Mouse (Mus musculus) liver, embryonic 15.5 days (tissue): ENCODE data around the gene Olfr54. TPM values are rescaled to one million over a fixed set of nuclear protein-coding genes. Genes with fewer than 3 reads are reported as not detected.
"Not testable (repeated sequence)": the region's sequence is repeated elsewhere in the genome, so short reads cannot be mapped to it uniquely, and the experiment has no call there.

Experiments
- ATAC-seq: fragments of 200-750 bp; cut with Nextera tagmentation; 2 replicates; pipeline ENCODE4 v1.8.0; 2017; ENCODE audit warnings: moderate number of reproducible peaks, mild to moderate bottlenecking, moderate library complexity; ENCODE audit not compliant: insufficient read depth
- H3K27ac ChIP-seq: fragments of 300-500 bp; sonication (generic); replicated peaks from 2 replicates; pipeline ENCODE4 v1.5.1; 2015; ENCODE audit warnings: mild to moderate bottlenecking, inconsistent platforms
- H3K27me3 ChIP-seq: fragments of 300-500 bp; sonication (generic); 2 replicates; pipeline ENCODE4 v1.6.1; 2015; ENCODE audit warnings: mild to moderate bottlenecking, inconsistent platforms
- H3K36me3 ChIP-seq: fragments of 300-500 bp; sonication (generic); replicated peaks from 2 replicates; pipeline ENCODE4 v1.6.1; 2015; ENCODE audit warnings: moderate library complexity, mild to moderate bottlenecking, inconsistent platforms
- H3K4me1 ChIP-seq: fragments of 300-500 bp; sonication (generic); replicated peaks from 2 replicates; pipeline ENCODE4 v1.6.1; 2015; ENCODE audit warnings: inconsistent platforms
- H3K4me2 ChIP-seq: fragments of 300-500 bp; sonication (generic); 2 replicates; pipeline ENCODE4 v1.6.1; 2015; ENCODE audit warnings: moderate library complexity, mild to moderate bottlenecking, inconsistent platforms
- H3K4me3 ChIP-seq: fragments of 300-500 bp; sonication (generic); replicated peaks from 2 replicates; pipeline ENCODE4 v1.5.1; 2015; ENCODE audit warnings: mild to moderate bottlenecking, inconsistent platforms
- H3K9ac ChIP-seq: fragments of 300-500 bp; sonication (generic); 2 replicates; pipeline ENCODE4 v1.6.1; 2015; ENCODE audit warnings: moderate library complexity, mild to moderate bottlenecking, inconsistent platforms
- H3K9me3 ChIP-seq: fragments of 300-500 bp; sonication (generic); replicated peaks from 2 replicates; pipeline ENCODE4 v1.6.1; 2016; ENCODE audit warnings: inconsistent platforms
- WGBS: fragments of 180-500 bp; shearing (Covaris S2); methylation state at CpG from one replicate; pipeline ENCODE4 v1.1.7; 2015; ENCODE audit warnings: mixed read lengths; ENCODE audit not compliant: insufficient replicate concordance; 5-methylcytosine and 5-hydroxymethylcytosine counted together
- polyA plus RNA-seq: library from polyadenylated mRNA; unstranded; fragments of >200 nt; fragmentation: Nextera tagmentation; extraction: Ambion mirVana; gene quantifications from 2 replicates; pipeline ENCODE4 v1.2.1, GENCODE M21; 2015

The Olfr54 gene
- polyA plus RNA-seq, 1 experiment from 2014 or later: not detected

DNA sequence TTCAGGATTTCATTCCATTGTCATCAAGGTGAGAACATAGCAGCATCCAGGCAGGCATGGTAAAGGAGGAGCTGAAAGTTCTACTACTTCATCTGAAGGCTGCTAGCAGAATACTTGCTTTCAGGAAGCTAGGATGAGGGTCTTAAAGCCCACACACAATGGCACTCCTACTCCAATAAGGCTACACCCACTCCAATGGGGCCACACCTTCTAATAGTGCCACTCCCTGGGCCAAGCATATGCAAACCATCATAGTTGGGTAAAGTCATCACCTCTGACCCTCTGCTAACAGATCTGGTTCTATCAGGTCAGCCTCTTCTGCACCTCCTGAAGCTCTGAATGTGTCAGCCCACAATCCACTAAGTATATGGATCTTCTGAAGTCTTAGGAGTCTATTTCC is 20.1 kb downstream of the Olfr54 start:
- H3K36me3 ChIP-seq, H3K9me3 ChIP-seq, H3K27ac ChIP-seq, ATAC-seq, H3K4me3 ChIP-seq, H3K27me3 ChIP-seq, H3K4me2 ChIP-seq, H3K9ac ChIP-seq, H3K4me1 ChIP-seq: not testable (repeated sequence)

DNA sequence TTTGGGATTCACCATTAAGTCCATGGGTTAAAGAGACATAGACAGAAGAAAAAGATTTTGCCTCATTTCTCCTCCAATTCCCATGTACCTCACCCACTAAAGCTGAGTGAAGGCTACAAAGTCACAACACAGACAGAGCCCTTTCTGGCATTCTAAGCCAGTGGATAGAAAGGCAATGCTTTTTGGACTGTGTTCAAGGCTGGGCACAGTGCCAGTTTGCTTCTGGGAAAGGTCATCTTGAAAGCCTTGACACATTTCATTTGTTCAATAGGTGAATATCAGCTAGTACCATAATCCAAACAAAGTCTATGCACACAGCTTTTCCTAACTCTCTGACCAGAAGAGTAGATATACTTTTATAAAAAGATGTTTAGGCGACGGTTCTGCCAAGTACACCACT is 21.9 kb downstream of the Olfr54 start:
- Histone ChIP-seq H3K27me3 (no peaks in the 10 kb centered on the region), H3K4me1 (no peaks in the 10 kb centered on the region), H3K9me3 (no peaks in the 10 kb centered on the region), H3K27ac (no peak overlapping the region), H3K9ac (no peak overlapping the region), H3K4me3 (no peak overlapping the region), H3K4me2 (no peak overlapping the region), H3K36me3 (no peaks in the 10 kb centered on the region)
- no peak for ATAC-seq
- WGBS: 61% methylated on average over 2 of the region's 2 CpGs

DNA sequence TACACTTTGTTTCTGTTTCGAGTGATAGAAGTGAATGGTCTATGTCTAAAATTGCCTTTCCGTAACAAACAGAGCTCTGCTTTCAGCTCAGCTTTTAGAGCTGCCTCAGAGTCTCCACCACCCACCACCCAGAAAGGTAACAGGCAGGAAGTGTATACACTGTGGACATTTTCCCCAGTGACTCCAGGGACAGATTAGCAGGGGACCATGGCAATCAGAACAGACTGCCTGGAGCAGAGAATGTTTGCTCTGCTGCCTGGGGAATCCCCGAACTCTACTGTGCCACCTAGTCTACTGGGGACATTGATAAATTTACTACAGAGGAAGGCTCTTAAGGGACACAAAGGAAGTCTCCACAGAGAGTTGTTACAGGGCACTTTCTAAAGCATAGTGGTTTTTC is 30.7 kb downstream of the Olfr54 start:
- H3K9ac ChIP-seq, H3K27ac ChIP-seq, H3K9me3 ChIP-seq, H3K4me2 ChIP-seq, H3K36me3 ChIP-seq, H3K4me1 ChIP-seq, H3K27me3 ChIP-seq, ATAC-seq, H3K4me3 ChIP-seq: not testable (repeated sequence)
- 36% methylated on average over 3 of the region's 3 CpGs for WGBS

DNA sequence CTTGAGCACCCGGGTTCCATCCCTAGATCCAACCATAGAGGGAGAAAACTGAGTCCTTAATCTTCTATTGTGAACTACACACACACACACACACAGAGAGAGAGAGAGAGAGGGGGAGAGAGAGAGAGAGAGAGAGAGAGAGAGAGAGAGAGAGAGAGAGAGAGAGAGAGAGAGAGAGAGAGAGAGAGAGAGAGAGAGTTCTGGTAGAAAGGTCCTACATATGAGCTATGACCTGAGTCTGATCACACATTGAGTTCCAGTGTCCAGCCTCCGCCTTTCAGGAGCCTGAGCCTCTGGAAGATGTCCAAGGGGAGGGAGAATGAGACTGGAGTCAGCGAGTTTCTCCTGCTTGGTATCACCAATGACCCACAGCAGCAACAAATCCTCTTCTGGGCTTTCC is 33.8 kb downstream of the Olfr54 start, which contains the start of gene Olfr1375:
TSS of gene Olfr1375 (plus strand) at position 301 of the 400 bp plus-strand sequence.
- not testable (repeated sequence) for H3K4me1 ChIP-seq, H3K9me3 ChIP-seq, H3K4me3 ChIP-seq, H3K36me3 ChIP-seq, H3K9ac ChIP-seq, H3K4me2 ChIP-seq, ATAC-seq, H3K27ac ChIP-seq, H3K27me3 ChIP-seq
- WGBS: 60% methylated on average over 3 of the region's 3 CpGs

DNA sequence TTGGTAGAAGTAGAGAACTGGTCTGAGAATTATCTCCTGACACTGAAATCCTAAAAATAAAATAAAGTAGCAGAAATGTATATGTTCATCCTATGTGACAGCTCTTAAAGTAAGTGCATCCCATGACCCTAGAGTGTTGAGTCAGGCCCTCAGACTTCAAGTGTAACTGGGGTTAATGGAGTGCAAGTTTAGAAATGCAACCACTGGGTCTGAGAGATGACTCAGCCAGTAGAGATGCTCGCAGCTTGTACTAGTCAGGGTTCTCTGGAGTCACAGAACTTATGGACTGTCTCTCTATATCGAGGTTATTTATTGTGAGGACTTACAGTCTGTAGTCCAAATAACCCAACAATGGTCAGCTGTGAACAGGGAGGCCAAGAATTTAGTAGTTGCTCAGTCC is 37.6 kb downstream of the Olfr54 start:
- no peak overlapping the region for H3K9ac ChIP-seq
- no peak overlapping the region for H3K4me3 ChIP-seq
- no peak overlapping the region for H3K4me2 ChIP-seq
- H3K27me3 ChIP-seq: no peaks in the 10 kb centered on the region
- ATAC-seq: no peak
- no peak overlapping the region for H3K27ac ChIP-seq
- H3K9me3 ChIP-seq: no peaks in the 10 kb centered on the region
- no peaks in the 10 kb centered on the region for H3K36me3 ChIP-seq
- H3K4me1 ChIP-seq: no peaks in the 10 kb centered on the region
- 38% methylated on average over 2 of the region's 2 CpGs for WGBS

DNA sequence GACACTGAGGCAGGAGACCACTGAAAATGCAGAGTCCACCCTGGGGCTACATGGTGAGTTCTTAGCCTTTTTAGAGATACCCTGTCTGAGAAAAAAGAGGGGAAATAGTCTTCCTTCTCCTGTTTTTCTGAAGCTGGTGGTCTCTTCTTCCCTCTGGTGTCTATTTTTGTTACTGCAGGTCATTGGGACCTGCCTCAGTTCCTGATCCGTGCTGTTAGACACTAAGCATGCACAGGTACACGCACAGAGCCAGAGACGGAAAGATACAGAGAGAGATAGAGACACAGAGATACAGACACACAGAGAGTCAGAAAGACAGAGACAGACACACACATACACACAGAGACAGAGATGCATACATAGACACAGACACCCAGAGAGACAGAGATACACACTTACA is 39.2 kb downstream of the Olfr54 start:
- Histone ChIP-seq H3K36me3 (no peaks in the 10 kb centered on the region), H3K27ac (no peak overlapping the region), H3K9ac (no peak overlapping the region), H3K27me3 (no peaks in the 10 kb centered on the region), H3K9me3 (no peaks in the 10 kb centered on the region), H3K4me3 (no peak overlapping the region), H3K4me2 (no peak overlapping the region), H3K4me1 (no peaks in the 10 kb centered on the region)
- ATAC-seq: no peak
- WGBS: 34% methylated on average over 3 of the region's 3 CpGs

DNA sequence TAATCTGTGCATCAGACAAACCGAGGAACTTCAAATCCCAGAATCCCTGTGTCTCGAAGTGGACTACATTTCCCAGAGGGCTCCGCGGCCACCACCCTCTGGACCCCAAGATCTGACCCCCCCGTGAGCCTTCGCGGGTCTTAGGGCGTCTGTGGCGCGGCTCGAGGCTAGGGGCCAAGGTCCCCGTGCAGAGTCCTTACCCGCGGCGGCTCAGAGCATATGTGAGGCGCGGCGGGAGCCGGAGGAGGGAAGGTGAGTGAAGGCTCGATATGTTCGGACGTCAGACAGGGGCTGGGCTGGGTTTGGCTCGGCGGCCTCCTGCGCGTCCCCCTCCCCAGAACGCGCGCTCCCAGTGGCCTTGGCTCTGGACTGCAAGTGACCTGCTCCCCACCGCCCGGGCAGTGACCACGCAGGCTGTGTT is 45.1 kb downstream of the Olfr54 start, which contains the start of gene Zfp354a:
TSS of gene Zfp354a (plus strand) at position 107 of the 421 bp plus-strand sequence.
- ATAC-seq: peak; percentile 72

DNA sequence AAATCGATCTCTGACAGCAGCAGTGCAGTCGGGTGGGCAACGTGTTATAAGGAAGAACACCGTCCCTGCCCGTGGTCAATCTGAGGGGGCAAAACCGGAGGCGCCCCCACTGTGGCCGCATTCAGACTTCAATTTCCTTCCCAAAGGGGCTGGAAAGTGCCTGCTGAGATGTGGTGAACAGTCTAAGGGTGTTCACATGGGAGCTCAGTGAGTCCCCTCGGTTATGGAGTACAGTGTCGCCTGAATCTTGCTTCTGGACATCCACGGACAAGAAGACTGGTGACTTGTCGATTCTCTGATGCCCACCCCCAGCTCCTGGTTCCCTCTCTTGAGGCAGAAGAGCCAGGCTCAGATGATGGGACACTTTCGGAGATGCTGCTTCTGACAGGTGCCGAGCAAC is 45.6 kb downstream of the Olfr54 start:
- peak overlapping the region; percentile 63 for H3K4me2 ChIP-seq
- no peaks in the 10 kb centered on the region for H3K27me3 ChIP-seq
- H3K4me3 ChIP-seq: peak overlapping the region; percentile 63
- peak overlapping the region; percentile 48 for H3K9ac ChIP-seq
- 17% methylated on average over 14 of the region's 14 CpGs for WGBS
- H3K36me3 ChIP-seq: no peaks in the 10 kb centered on the region
- no peak for ATAC-seq
- peaks cover 4% of the 10 kb centered on the region; the same call in 1 of the 2 replicates for H3K4me1 ChIP-seq
- H3K9me3 ChIP-seq: no peaks in the 10 kb centered on the region
- no peak overlapping the region for H3K27ac ChIP-seq

More for the DNA sequence above, 45.1 kb downstream of the Olfr54 start, which contains the start of gene Zfp354a:
- Histone ChIP-seq H3K36me3 (no peaks in the 10 kb centered on the region), H3K4me1 (peaks cover 4% of the 10 kb centered on the region; the same call in 1 of the 2 replicates), H3K9me3 (no peaks in the 10 kb centered on the region), H3K4me3 (peak within 1 kb of the TSS; percentile 63), H3K9ac (peak within 1 kb of the TSS; percentile 48), H3K4me2 (peak within 1 kb of the TSS; percentile 63), H3K27me3 (no peaks in the 10 kb centered on the region), H3K27ac (no peak within 1 kb of the TSS)
- 2% methylated on average over 32 of the region's 32 CpGs for WGBS

DNA sequence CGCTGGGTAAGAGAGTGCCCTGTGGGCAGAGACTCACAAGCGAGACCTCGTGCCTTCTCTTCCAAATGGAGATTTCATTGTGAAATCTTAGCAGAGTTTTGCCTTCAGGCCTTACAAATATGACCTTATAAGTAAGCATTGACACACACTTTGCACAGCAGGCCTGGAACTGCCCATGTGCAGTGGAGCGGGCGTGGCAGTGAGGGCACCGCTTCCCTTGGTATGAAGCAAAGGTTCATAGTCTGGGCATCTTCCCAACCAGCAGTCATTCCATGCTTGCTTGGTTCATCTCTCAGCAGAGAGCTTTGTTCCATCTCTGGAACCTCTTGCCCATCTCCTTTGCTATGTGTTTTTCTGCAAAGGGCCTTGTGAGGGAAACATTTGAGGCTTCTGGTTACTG is 46.9 kb downstream of the Olfr54 start:
- Histone ChIP-seq H3K27me3 (no peaks in the 10 kb centered on the region), H3K4me3 (no peak overlapping the region), H3K27ac (no peak overlapping the region), H3K9ac (no peak overlapping the region), H3K4me1 (peaks cover 4% of the 10 kb centered on the region; the same call in 1 of the 2 replicates), H3K9me3 (no peaks in the 10 kb centered on the region), H3K36me3 (no peaks in the 10 kb centered on the region), H3K4me2 (no peak overlapping the region)
- 69% methylated on average over 6 of the region's 6 CpGs for WGBS
- ATAC-seq: no peak

DNA sequence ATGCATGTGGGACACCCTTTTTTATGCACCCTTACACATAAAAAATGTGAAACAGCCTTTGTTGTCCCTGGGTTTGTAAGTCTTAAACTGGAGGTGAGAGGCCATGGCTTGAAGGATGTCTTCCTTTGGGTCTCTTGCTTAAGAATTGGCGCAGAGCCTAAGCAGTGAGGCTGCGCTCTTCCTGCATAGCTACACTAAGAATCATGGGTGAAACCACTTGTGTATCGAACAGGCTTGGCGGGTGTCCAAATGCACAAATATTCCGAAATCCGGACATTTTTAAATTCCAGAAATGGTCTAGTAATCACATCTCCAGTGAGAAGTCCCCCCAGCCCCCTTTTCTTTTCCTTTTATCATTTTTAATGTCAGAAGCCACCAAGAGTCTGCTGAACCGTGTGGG is 49.2 kb downstream of the Olfr54 start:
- no peak for ATAC-seq
- H3K27ac ChIP-seq: no peak overlapping the region
- 72% methylated on average over 7 of the region's 7 CpGs for WGBS
- H3K4me2 ChIP-seq: no peak overlapping the region
- H3K27me3 ChIP-seq: no peaks in the 10 kb centered on the region
- H3K4me3 ChIP-seq: no peak overlapping the region
- H3K9ac ChIP-seq: no peak overlapping the region
- peaks cover 4% of the 10 kb centered on the region; the same call in 1 of the 2 replicates for H3K4me1 ChIP-seq
- H3K9me3 ChIP-seq: no peaks in the 10 kb centered on the region
- 0 out of 2 replicates have a peak, but pooled peaks cover 9% of the 10 kb centered on the region for H3K36me3 ChIP-seq

DNA sequence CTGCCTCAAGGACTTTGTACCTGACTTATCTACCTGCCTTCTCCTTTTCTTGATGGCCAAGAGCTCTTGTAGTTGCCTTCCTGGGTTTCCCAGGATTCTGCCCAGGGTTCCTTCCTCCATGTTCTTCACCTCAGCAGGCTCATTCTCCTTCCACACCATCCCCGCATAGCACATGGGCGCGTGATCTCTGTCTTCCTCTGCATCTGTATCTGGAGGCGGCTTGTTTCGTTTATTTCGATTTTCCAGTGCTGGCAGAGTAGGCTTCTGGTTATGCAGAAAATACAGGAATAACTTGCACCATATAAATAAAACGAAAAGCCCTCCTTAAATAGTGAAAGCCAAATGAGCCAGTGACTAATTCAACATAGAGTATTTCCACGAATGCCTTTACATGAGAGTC is 49.8 kb downstream of the Olfr54 start:
- WGBS: 73% methylated on average over 8 of the region's 8 CpGs
- no peak overlapping the region for H3K9ac ChIP-seq
- no peak for ATAC-seq

More for the DNA sequence above, 49.8 kb downstream of the Olfr54 start:
- Histone ChIP-seq H3K9me3 (no peaks in the 10 kb centered on the region), H3K27me3 (no peaks in the 10 kb centered on the region), H3K27ac (no peak overlapping the region), H3K4me3 (no peak overlapping the region), H3K4me1 (peaks cover 4% of the 10 kb centered on the region; the same call in 1 of the 2 replicates), H3K36me3 (peaks cover 9% of the 10 kb centered on the region; the same call in 1 of the 2 replicates), H3K4me2 (no peak overlapping the region)
